ENCODE assay signal across 9 mouse cellular contexts in genomic region chr11:115746762-115747161, GRCm38 (mm10). TPM values are rescaled to one million over a fixed set of nuclear protein-coding genes. Genes with fewer than 3 reads are reported as not detected.
A peak's percentile ranks its signal among the peaks of the same experiment; 100 is the strongest.
DNase-seq lines count a peak whose midpoint lies in the region; ATAC-seq lines count a peak whose summit lies in the region.
"Had no signal": no experiment of that assay in that cellular context is flagged by ENCODE, and none has a peak within 500 bp of the region (broad histone marks: within the 10 kb centered on the region; RNA-seq: fewer than 3 reads in every experiment).

No protein-coding gene starts in this region.

- H3K4me3 ChIP-seq in heart, embryonic 14.5 days (ENCODE audit: control insufficient read depth in 1 of 2, insufficient read depth in 1 of 2, low read depth in 1 of 2, low read length in 2 of 2), result no peak overlapping the region
- H3K4me3 ChIP-seq in embryonic facial prominence, embryonic 13.5 days, result peak overlapping the region; percentile 14; the same call in 1 of the 2 replicates

- no peaks in the 10 kb centered on the region for H3K27me3 ChIP-seq in heart, embryonic 14.5 days (ENCODE audit: control insufficient read depth, insufficient read depth, low read length)
- no peaks in the 10 kb centered on the region for H3K27me3 ChIP-seq in embryonic facial prominence, embryonic 13.5 days

- no peaks in the 10 kb centered on the region for H3K36me3 ChIP-seq in heart, embryonic 14.5 days (ENCODE audit: control insufficient read depth, insufficient read depth, low read length)
- H3K36me3 ChIP-seq in embryonic facial prominence, embryonic 13.5 days, result no peaks in the 10 kb centered on the region

- ATAC-seq in heart, embryonic 14.5 days (ENCODE audit: insufficient number of reproducible peaks, insufficient read depth, low FRiP score, low read depth), result no peak
- no peak for ATAC-seq in embryonic facial prominence, embryonic 13.5 days (ENCODE audit: insufficient number of reproducible peaks, insufficient read depth, low FRiP score, low TSS enrichment, low read depth)
- peak; percentile 52 for ATAC-seq in megakaryocyte progenitor cell, adult 5-6 weeks (replicated peaks; ENCODE audit: poor library complexity)
- no peak for ATAC-seq in megakaryocyte, adult 5-6 weeks (ENCODE audit: poor library complexity, severe bottlenecking)

- no peak for DNase-seq in heart, adult 9 months (ENCODE audit: low spot score in 2 of 2)
- DNase-seq in 416B (ENCODE audit: low read depth), result peak; percentile 35
- no peak for DNase-seq in spleen, adult 18-20 months
- DNase-seq in gastrocnemius, postnatal 10 days, result no peak
- DNase-seq: lung, adult 18-20 months had no signal

- 32% methylated on average over 8 of the region's 8 CpGs for WGBS in heart, embryonic 14.5 days
- 53% methylated on average over 8 of the region's 8 CpGs for WGBS in embryonic facial prominence, embryonic 13.5 days

- peaks cover 2 to 8% of the 10 kb centered on the region in 2 experiments; a peak in 3 of 4 replicates for H3K4me1 ChIP-seq in heart, embryonic 14.5 days (ENCODE audit: control insufficient read depth in 2 of 2, insufficient read depth in 2 of 2, low read length in 2 of 2)
- H3K4me1 ChIP-seq in embryonic facial prominence, embryonic 13.5 days, result no peaks in the 10 kb centered on the region

- no peak overlapping the region for H3K9ac ChIP-seq in heart, embryonic 14.5 days (ENCODE audit: low read length)
- 0 out of 2 replicates have a peak overlapping the region, but pooled peaks have one; percentile 7 for H3K9ac ChIP-seq in embryonic facial prominence, embryonic 13.5 days

- peak overlapping the region; percentile 56 for H3K4me2 ChIP-seq in heart, embryonic 14.5 days (ENCODE audit: low read length)
- H3K4me2 ChIP-seq in embryonic facial prominence, embryonic 13.5 days, result no peak overlapping the region

- H3K9me3 ChIP-seq in heart, embryonic 14.5 days (ENCODE audit: control insufficient read depth, low read length), result no peaks in the 10 kb centered on the region
- no peaks in the 10 kb centered on the region for H3K9me3 ChIP-seq in embryonic facial prominence, embryonic 13.5 days

- H3K27ac ChIP-seq in heart, embryonic 14.5 days (replicated peaks in 1 of 2; ENCODE audit: control insufficient read depth in 1 of 2, insufficient read depth in 1 of 2, low read depth in 2 of 2, low read length in 2 of 2), result no peak overlapping the region
- H3K27ac ChIP-seq in embryonic facial prominence, embryonic 13.5 days, result no peak overlapping the region

RNA-seq across cellular contexts. Expression of gene Tmem94, which starts 18.5 kb away (rescaled TPM):
- 27.1 and 28.7 TPM in 2 replicates for polyA plus RNA-seq in heart, embryonic 14.5 days (2014; fragmentation: Nextera tagmentation; extraction: Ambion mirVana)
- 24.8 and 24.9 TPM in 2 replicates for polyA plus RNA-seq in embryonic facial prominence, embryonic 13.5 days (2015; fragmentation: Nextera tagmentation; extraction: Ambion mirVana)
- total RNA-seq in megakaryocyte progenitor cell, adult 5-6 weeks (2015), result 18.3 and 19.0 TPM in 2 replicates
- total RNA-seq in megakaryocyte progenitor cell, adult 5-6 weeks (2017), result 22.9 and 24.9 TPM in 2 replicates
- total RNA-seq in gastrocnemius, postnatal 10 days (2021), result 10 to 100 TPM; 55.6 to 60.0 TPM
- total RNA-seq in megakaryocyte, adult 5-6 weeks (2015), result 16.1 and 17.1 TPM in 2 replicates
- total RNA-seq in megakaryocyte, adult 5-6 weeks (2017), result 15.9 and 18.8 TPM in 2 replicates

RNA-seq across cellular contexts. Expression of gene Grb2, which starts 38.4 kb away (rescaled TPM):
- 59.4 and 63.9 TPM in 2 replicates for polyA plus RNA-seq in heart, embryonic 14.5 days (2014; fragmentation: Nextera tagmentation; extraction: Ambion mirVana)
- 77.7 and 108 TPM in 2 replicates for polyA plus RNA-seq in embryonic facial prominence, embryonic 13.5 days (2015; fragmentation: Nextera tagmentation; extraction: Ambion mirVana)
- total RNA-seq in megakaryocyte progenitor cell, adult 5-6 weeks (2015), result 78.1 and 85.5 TPM in 2 replicates
- 48.5 and 51.7 TPM in 2 replicates for total RNA-seq in megakaryocyte progenitor cell, adult 5-6 weeks (2017)
- 10 to 100 TPM; 93.7 to 95.9 TPM for total RNA-seq in gastrocnemius, postnatal 10 days (2021)
- total RNA-seq in megakaryocyte, adult 5-6 weeks (2015), result 109 TPM in 2 replicates
- 68.7 and 124 TPM in 2 replicates for total RNA-seq in megakaryocyte, adult 5-6 weeks (2017)
